In genomic region chr7:44985595-44986191, GRCm38 (mm10) we compare ENCODE assay signal across 8 mouse cellular contexts. TPM values are rescaled to one million over a fixed set of nuclear protein-coding genes. Genes with fewer than 3 reads are reported as not detected.
A peak's percentile ranks its signal among the peaks of the same experiment; 100 is the strongest.
DNase-seq lines count a peak whose midpoint lies in the region; ATAC-seq lines count a peak whose summit lies in the region.

No protein-coding gene starts in this region.

- H3K9ac ChIP-seq in liver, embryonic 12.5 days: peak overlapping the region; percentile 92

- H3K4me1 ChIP-seq in liver, embryonic 12.5 days: peaks cover 51% of the 10 kb centered on the region

- WGBS in liver, embryonic 12.5 days (ENCODE audit: insufficient replicate concordance): under 1% methylated on average over 44 of the region's 45 CpGs

- peaks cover 50% of the 10 kb centered on the region for H3K36me3 ChIP-seq in liver, embryonic 12.5 days

- H3K4me2 ChIP-seq in liver, embryonic 12.5 days: peak overlapping the region; percentile 99

- DNase-seq in A20 (ENCODE audit: low read depth, low spot score): peak; percentile 84
- peak; percentile 85 to 90 for DNase-seq in adrenal gland, adult (ENCODE audit: inconsistent age in 2 of 2, low spot score in 1 of 2)
- peak; percentile 63 for DNase-seq in embryo, embryonic 11.5 days (ENCODE audit: low read depth, low spot score)
- DNase-seq in heart, adult 9 months (ENCODE audit: low spot score in 2 of 2): peak; percentile 66 to 80
- peak; percentile 73 for DNase-seq in kidney, adult 9 months
- peak; percentile 88 for DNase-seq in neural tube, embryonic 10.5 days (ENCODE audit: extremely low spot score, low spot score)
- DNase-seq in testis, postnatal 10 days (ENCODE audit: low spot score): peak; percentile 88

- peak overlapping the region; percentile 91 for H3K27ac ChIP-seq in liver, embryonic 12.5 days

- peak overlapping the region; percentile 85 for H3K4me3 ChIP-seq in liver, embryonic 12.5 days

- no peaks in the 10 kb centered on the region for H3K27me3 ChIP-seq in liver, embryonic 12.5 days (replicated peaks)

- no peaks in the 10 kb centered on the region for H3K9me3 ChIP-seq in liver, embryonic 12.5 days (replicated peaks)

- ATAC-seq in liver, embryonic 12.5 days: no peak

RNA-seq across cellular contexts. Expression of gene Prmt1, which starts 0.7 kb away (rescaled TPM):
- 248 and 262 TPM in 2 replicates for polyA plus RNA-seq in liver, embryonic 12.5 days (2016; fragmentation: Nextera tagmentation; extraction: Ambion mirVana)

RNA-seq across cellular contexts. Expression of gene Cpt1c, which starts 11.0 kb away (rescaled TPM):
- 4.0 and 4.3 TPM in 2 replicates for polyA plus RNA-seq in liver, embryonic 12.5 days (2016; fragmentation: Nextera tagmentation; extraction: Ambion mirVana)

RNA-seq across cellular contexts. Expression of gene Irf3, which starts 11.8 kb away (rescaled TPM):
- 50.4 and 55.9 TPM in 2 replicates for polyA plus RNA-seq in liver, embryonic 12.5 days (2016; fragmentation: Nextera tagmentation; extraction: Ambion mirVana)

RNA-seq across cellular contexts. Expression of gene Bcl2l12, which starts 12.8 kb away (rescaled TPM):
- polyA plus RNA-seq in liver, embryonic 12.5 days (2016; fragmentation: Nextera tagmentation; extraction: Ambion mirVana): 23.6 and 25.4 TPM in 2 replicates

RNA-seq across cellular contexts. Expression of gene Scaf1, which starts 30.5 kb away (rescaled TPM):
- 19.0 and 21.4 TPM in 2 replicates for polyA plus RNA-seq in liver, embryonic 12.5 days (2016; fragmentation: Nextera tagmentation; extraction: Ambion mirVana)
